Mouse (Mus musculus): ENCODE results near the gene Dock2.

Dock2 gene

GRCm38 (mm10) chr11:34524586-34524985, 259.1 kb downstream of the Dock2 start:
- no peak for DNase-seq

- DNase-seq = no peak
Observed at GRCm38 (mm10) chr11:34518566-34518965, 265.1 kb downstream of the Dock2 start.

- no peak for DNase-seq
Observed at GRCm38 (mm10) chr11:34516971-34517370, 266.7 kb downstream of the Dock2 start.

- no peak for DNase-seq
Observed at GRCm38 (mm10) chr11:34515301-34515700, 268.4 kb downstream of the Dock2 start.

- no peak for DNase-seq
Observed at GRCm38 (mm10) chr11:34506390-34506789, 277.3 kb downstream of the Dock2 start.

GRCm38 (mm10) chr11:34499663-34500062, 284.0 kb downstream of the Dock2 start:
- DNase-seq = no peak

- DNase-seq = no peak
Observed at GRCm38 (mm10) chr11:34494682-34495081, 289.0 kb downstream of the Dock2 start.

- no peak for DNase-seq
Observed at GRCm38 (mm10) chr11:34492986-34493385, 290.7 kb downstream of the Dock2 start.

- DNase-seq = no peak
Observed at GRCm38 (mm10) chr11:34492223-34492622, 291.5 kb downstream of the Dock2 start.

- DNase-seq = no peak
Observed at GRCm38 (mm10) chr11:34489548-34489947, 294.1 kb downstream of the Dock2 start.

- peak; percentile 41 to 61 for DNase-seq
Observed at GRCm38 (mm10) chr11:34479301-34479700, 304.4 kb downstream of the Dock2 start.

- DNase-seq = peak; percentile 50 to 70
Observed at GRCm38 (mm10) chr11:34469792-34470191, 313.9 kb downstream of the Dock2 start.

GRCm38 (mm10) chr11:34468571-34468970, 315.1 kb downstream of the Dock2 start:
- DNase-seq = peak; percentile 25 to 50

- no peak for DNase-seq
Observed at GRCm38 (mm10) chr11:34467056-34467455, 316.6 kb downstream of the Dock2 start.

GRCm38 (mm10) chr11:34449944-34450343, 333.7 kb downstream of the Dock2 start:
- no peak for DNase-seq

- peak in 1 of 2 experiments; percentile 29 for DNase-seq
Observed at GRCm38 (mm10) chr11:34447891-34448290, 335.8 kb downstream of the Dock2 start.

- no peak for DNase-seq
Observed at GRCm38 (mm10) chr11:34438429-34438828, 345.3 kb downstream of the Dock2 start.

- no peak for DNase-seq
Observed at GRCm38 (mm10) chr11:34437446-34437845, 346.2 kb downstream of the Dock2 start.

GRCm38 (mm10) chr11:34431978-34432377, 351.7 kb downstream of the Dock2 start:
- no peak for DNase-seq

GRCm38 (mm10) chr11:34431371-34431770, 352.3 kb downstream of the Dock2 start:
- no peak for DNase-seq

GRCm38 (mm10) chr11:34430940-34431339, 352.8 kb downstream of the Dock2 start:
- no peak for DNase-seq

GRCm38 (mm10) chr11:34427212-34427611, 356.5 kb downstream of the Dock2 start:
- DNase-seq = no peak

GRCm38 (mm10) chr11:34424546-34424945, 359.1 kb downstream of the Dock2 start:
- DNase-seq = peak; percentile 63 to 76

GRCm38 (mm10) chr11:34421061-34421460, 362.6 kb downstream of the Dock2 start:
- DNase-seq = no peak

GRCm38 (mm10) chr11:34416619-34416979, 367.1 kb downstream of the Dock2 start:
- DNase-seq = no peak

Data from kidney, adult 8-10 months (tissue).